Mouse (Mus musculus): ENCODE results near the gene Tdo2.

The Tdo2 gene

GRCm38 (mm10) chr3:81951785-81952184 is 24.2 kb downstream of the Tdo2 start:
- in situ Hi-C loops (cut with MboI; ENCODE audit: low pct_unique_long_range_greater_than_20kb in 1 of 2, low sequenced_read_pairs in 2 of 2, unreplicated experiment in 1 of 2): no loop called here

DNA sequence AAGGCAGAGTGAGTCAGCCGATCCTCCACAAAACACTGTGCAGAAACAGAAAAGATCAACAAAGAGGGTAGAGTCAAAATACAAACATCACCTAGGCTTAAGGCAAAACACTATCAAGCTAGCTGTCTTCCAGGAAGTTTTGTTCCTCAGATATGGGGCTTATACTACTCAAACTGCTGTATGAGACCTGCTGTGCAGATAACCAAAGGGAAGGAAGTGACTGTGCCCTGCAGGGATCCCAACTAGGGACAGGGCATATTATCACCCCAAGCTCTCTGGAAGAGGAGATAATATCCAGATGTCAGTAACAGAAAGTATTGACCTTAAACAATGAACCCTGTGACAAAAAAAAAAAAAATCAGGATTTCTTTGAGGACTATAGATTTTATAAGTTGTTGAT is 27.0 kb downstream of the Tdo2 start:
- in situ Hi-C loops (cut with MboI; ENCODE audit: low pct_unique_long_range_greater_than_20kb in 1 of 2, low sequenced_read_pairs in 2 of 2, unreplicated experiment in 1 of 2): no loop called here

- in situ Hi-C loops (cut with MboI; ENCODE audit: low pct_unique_long_range_greater_than_20kb in 1 of 2, low sequenced_read_pairs in 2 of 2, unreplicated experiment in 1 of 2): no loop called here
Observed at GRCm38 (mm10) chr3:81944851-81945393, 31.1 kb downstream of the Tdo2 start.

GRCm38 (mm10) chr3:81943097-81943496 is 32.9 kb downstream of the Tdo2 start:
- in situ Hi-C loops (cut with MboI; ENCODE audit: low pct_unique_long_range_greater_than_20kb in 1 of 2, low sequenced_read_pairs in 2 of 2, unreplicated experiment in 1 of 2): no loop called here

- in situ Hi-C loops (cut with MboI; ENCODE audit: low pct_unique_long_range_greater_than_20kb in 1 of 2, low sequenced_read_pairs in 2 of 2, unreplicated experiment in 1 of 2): no loop called here
Observed at GRCm38 (mm10) chr3:81942341-81942740, 33.7 kb downstream of the Tdo2 start.

DNA sequence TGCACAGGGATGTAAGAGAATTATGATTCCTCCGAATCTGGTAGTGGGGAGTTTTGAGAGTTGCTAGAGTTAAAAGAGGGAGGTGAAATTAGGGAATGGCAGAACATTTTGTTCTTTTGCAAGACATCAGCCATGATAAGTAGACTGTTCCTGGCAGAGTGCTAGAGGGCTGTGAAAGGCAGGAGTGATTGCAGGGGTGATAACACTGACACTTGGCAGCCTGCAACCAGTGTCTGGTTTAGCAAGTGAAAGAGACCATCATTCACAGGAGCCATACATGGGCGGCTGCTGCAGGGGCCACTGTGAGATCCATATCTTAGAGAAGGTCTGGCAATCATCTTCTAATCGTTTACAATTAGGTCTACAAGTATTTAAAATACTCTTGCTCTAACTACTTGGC is 37.1 kb downstream of the Tdo2 start:
- in situ Hi-C loops (cut with MboI; ENCODE audit: low pct_unique_long_range_greater_than_20kb in 1 of 2, low sequenced_read_pairs in 2 of 2, unreplicated experiment in 1 of 2): no loop called here

- in situ Hi-C loops (cut with MboI; ENCODE audit: low pct_unique_long_range_greater_than_20kb in 1 of 2, low sequenced_read_pairs in 2 of 2, unreplicated experiment in 1 of 2): no loop called here
Observed at GRCm38 (mm10) chr3:81933348-81933747, 42.7 kb downstream of the Tdo2 start.

DNA sequence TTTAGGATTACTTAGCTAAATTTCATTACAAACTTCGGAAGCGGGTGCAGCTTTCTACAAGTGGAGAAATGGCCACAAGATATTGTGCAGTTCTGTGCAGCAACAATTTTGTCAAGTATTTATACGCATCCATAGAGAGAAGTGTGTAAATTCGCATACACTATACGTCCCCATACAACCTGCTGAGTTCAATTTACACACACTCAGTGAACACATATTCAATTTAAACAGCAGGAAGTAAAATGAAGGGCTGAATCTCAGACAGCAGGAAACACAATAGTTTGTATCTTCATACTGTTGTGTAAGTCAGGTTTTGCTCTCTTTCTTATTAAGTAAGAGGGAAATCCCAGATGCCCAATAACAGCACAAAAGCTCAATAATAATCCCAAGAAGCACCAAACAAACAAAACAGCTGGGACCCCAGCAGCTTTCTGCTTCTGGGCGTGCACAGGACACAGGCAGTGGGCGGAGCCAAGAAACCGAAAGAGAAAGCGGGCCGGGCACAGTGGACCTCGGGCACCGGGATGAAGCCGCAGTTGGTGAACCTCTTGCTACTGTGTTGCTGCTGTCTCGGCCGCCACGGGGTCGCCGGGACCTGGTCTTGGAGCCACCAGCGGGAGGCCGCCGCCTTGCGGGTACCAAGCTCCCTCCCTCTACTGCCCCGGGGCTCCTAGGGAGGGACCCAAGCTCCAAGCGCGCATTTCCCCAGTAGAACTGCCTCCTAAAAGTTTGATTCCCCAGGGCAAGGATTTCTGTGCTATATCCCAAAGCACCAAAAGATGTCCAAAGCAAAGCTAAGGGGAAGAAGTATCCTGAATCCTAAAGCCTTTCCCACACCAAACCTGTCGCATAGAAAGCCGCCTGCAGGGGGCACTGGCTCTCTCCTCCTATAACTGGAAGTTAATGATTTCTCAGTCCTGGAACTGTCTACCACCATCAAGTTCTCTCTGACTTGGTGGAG is 43.6 kb downstream of the Tdo2 start, which contains the start of gene Ctso:
Gene Ctso, plus strand, starts transcription at position 461 of the 961 bp plus-strand sequence.
- in situ Hi-C loops (cut with MboI; ENCODE audit: low pct_unique_long_range_greater_than_20kb in 1 of 2, low sequenced_read_pairs in 2 of 2, unreplicated experiment in 1 of 2): no loop called here

GRCm38 (mm10) chr3:81931695-81932094 is 44.3 kb downstream of the Tdo2 start:
- in situ Hi-C loops (cut with MboI; ENCODE audit: low pct_unique_long_range_greater_than_20kb in 1 of 2, low sequenced_read_pairs in 2 of 2, unreplicated experiment in 1 of 2): no loop called here

DNA sequence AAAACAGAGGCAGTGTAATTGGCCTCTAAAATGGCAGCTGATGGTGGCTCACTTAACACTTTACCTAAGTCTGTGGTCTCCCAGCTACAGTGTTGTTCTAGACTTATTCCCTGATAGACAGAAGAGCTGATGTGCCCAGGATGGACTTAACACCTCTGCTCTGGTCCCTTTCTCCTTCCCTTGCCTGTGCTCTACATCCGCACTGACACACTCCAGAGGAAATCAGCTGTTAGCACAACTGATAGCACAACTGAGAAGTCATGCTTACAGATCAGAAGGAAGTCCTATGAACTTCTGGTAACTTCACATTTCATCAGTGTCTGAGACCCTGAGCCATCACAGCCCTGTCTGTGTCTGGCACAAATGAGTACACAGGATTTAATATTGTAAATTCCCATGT is 46.9 kb downstream of the Tdo2 start:
- in situ Hi-C loops (cut with MboI; ENCODE audit: low pct_unique_long_range_greater_than_20kb in 1 of 2, low sequenced_read_pairs in 2 of 2, unreplicated experiment in 1 of 2): no loop called here

DNA sequence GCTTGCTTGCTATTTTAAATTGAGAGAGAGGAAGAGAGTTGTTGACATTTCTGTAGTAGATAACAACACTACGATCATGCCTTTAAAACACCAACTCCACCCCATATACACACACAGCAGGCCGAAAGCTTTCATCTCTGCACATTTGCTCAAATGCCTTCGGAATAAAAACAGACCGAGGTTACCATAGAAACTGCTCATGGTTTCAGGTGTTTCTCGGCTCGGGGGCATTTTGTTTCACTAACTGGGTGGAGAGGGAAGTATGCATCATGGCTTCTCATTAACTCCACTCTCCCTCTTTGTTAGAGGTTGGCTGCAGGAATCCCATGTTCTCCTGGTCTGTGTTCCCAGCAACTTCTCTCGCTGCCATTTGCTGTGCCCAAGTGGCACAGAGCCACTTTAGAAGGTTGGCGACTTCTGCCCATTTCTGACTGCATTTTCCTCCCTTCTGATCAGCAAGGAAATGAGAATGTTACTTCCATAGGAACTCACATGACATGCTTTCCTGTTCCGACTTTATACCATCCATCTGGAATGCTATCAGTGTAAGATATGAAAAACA is 49.2 kb downstream of the Tdo2 start:
- in situ Hi-C loops (cut with MboI; ENCODE audit: low pct_unique_long_range_greater_than_20kb in 1 of 2, low sequenced_read_pairs in 2 of 2, unreplicated experiment in 1 of 2): no loop called here

DNA sequence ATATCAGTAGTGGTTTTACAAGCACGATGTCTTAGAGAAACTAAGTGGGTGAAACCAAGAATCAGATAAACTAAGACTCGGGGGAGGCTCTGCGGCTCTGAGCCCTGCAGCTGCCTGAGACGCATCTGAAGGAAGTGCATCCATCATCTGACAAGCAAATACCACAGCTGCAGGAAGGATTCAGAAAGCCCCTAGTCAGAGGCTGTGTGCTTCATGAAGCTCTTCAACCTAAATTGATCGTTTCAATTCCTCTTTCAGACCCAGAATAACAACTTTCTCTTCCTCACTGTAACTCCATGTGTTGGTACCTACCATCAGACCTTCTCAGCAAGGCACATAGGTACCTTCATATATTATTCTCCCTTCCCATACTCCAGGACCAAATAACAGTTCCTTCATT is 50.1 kb downstream of the Tdo2 start:
- in situ Hi-C loops (cut with MboI; ENCODE audit: low pct_unique_long_range_greater_than_20kb in 1 of 2, low sequenced_read_pairs in 2 of 2, unreplicated experiment in 1 of 2): no loop called here

DNA sequence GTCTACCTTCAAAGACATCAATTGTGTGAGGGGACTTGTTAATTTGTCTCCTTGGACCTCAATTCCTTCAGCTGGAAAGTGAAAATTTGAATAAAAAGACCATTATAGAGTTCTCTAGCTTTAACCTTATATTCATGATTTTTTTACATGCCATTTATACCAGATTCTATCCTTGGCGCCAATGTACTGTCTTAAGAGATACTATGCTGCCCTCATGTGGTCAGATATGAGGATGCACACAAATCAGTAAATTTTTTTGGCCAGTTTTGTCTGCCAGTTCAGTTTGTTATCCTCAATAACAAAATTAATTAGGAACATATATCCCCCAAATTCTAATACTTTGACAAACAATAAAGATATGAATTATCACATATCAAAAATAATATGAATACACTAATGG is 51.1 kb downstream of the Tdo2 start:
- in situ Hi-C loops (cut with MboI; ENCODE audit: low pct_unique_long_range_greater_than_20kb in 1 of 2, low sequenced_read_pairs in 2 of 2, unreplicated experiment in 1 of 2): no loop called here

DNA sequence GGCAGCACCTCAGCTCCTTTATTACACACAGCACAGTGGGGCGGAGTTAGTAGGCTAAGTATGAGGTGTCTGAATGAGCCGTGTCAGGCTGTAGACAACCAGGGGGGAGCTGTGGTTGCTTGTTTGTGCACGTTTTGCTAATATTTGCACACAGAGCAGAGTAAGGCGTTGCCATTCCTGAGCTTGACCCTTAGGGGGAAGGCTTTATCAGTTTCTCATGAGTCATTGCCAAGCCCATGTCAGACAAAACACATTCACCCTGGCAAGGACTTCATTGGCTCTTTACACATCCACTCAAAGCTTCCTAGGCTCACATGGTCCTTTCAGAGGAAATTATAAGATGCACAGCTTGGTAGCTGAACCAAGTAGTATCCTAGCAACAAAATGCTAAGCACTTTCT is 53.1 kb downstream of the Tdo2 start:
- in situ Hi-C loops (cut with MboI; ENCODE audit: low pct_unique_long_range_greater_than_20kb in 1 of 2, low sequenced_read_pairs in 2 of 2, unreplicated experiment in 1 of 2): no loop called here

- in situ Hi-C loops (cut with MboI; ENCODE audit: low pct_unique_long_range_greater_than_20kb in 1 of 2, low sequenced_read_pairs in 2 of 2, unreplicated experiment in 1 of 2): no loop called here
Observed at GRCm38 (mm10) chr3:81919681-81920080, 56.3 kb downstream of the Tdo2 start.

DNA sequence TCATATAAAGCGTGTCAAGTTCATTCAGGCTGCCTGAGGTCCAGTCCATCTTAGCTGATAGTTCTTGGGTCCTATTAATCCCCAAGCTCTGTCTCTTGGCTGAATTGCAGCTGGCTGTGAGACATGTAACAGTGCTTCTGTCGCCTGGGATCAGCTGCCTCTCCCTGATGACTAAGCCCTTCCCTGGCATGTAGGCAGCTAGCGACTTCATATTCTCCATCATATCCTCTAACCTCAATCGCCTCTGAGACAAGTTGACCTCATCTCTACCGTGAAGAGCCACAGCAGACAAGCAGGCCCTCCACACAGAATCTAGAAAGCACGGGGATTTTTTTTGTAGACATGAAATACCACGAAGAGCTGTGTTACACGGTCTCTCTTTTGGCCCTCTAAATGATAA is 57.8 kb downstream of the Tdo2 start:
- in situ Hi-C loops (cut with MboI; ENCODE audit: low pct_unique_long_range_greater_than_20kb in 1 of 2, low sequenced_read_pairs in 2 of 2, unreplicated experiment in 1 of 2): no loop called here

GRCm38 (mm10) chr3:81917354-81917935 is 58.6 kb downstream of the Tdo2 start:
- in situ Hi-C loops (cut with MboI; ENCODE audit: low pct_unique_long_range_greater_than_20kb in 1 of 2, low sequenced_read_pairs in 2 of 2, unreplicated experiment in 1 of 2): no loop called here

DNA sequence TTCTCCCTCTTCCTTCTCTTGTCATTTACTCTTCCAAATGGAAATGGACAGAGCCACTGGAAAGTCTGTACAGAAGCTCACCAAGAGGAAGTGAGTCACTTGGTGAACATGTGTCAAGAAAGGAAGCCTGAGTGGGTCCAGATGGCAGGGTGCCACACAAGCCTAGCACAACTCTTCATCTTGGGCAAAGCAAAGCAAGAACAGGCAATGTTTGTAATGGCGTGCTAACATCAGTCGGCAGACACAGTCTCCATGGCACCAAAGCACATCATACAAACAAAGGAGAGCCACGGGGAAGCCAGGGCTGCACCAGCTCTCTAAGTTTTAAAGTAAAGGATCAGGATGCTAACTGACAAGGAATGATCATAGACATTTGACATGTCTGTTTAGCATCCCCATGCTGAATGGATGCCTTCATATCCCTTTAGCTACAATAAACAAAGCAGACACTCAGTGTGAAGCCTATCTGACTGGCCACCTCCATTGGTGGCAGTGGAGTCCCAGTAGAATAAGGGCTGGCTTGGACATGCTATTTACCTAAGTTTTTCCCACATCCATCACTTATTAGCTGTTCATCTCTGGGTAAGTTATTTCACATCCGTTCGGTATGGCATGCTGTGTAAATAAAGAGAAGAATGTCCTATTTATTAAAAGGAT is 59.8 kb downstream of the Tdo2 start:
- in situ Hi-C loops (cut with MboI; ENCODE audit: low pct_unique_long_range_greater_than_20kb in 1 of 2, low sequenced_read_pairs in 2 of 2, unreplicated experiment in 1 of 2): no loop called here
